Comparison of ENCODE assay signal across 20 mouse cellular contexts in the genomic region with DNA sequence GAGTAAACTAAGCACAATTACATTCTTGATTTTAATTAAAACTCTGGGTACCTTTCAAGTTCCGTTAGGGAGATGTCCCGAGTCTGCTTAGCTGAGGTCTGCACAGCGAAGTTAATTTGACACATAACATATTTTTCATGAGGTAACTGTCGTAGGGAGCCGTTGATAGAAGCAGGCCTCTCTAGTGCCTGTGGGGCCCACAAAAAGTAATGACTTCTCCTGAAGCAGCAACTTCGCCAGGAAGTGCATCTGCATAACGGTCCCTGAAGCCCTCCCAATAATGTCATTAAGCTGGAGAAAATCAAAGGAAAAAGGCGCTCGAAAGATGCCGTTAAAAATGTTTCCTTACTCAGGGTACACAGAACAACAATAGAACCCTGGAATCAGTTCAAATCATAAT.
DNase-seq lines count a peak whose midpoint lies in the region; ATAC-seq lines count a peak whose summit lies in the region.
"Had no signal": no experiment of that assay in that cellular context is flagged by ENCODE, and none has a peak within 500 bp of the region (broad histone marks: within the 10 kb centered on the region; RNA-seq: fewer than 3 reads in every experiment).

No protein-coding gene starts in this region.

- H3K4me2 ChIP-seq in hindbrain, embryonic 15.5 days, result no peak overlapping the region
- no peak overlapping the region for H3K4me2 ChIP-seq in hindbrain, embryonic 16.5 days (ENCODE audit: low read length)
- H3K4me2 ChIP-seq in limb, embryonic 13.5 days (replicated peaks), result no peak overlapping the region
- no peak overlapping the region for H3K4me2 ChIP-seq in neural tube, embryonic 14.5 days (ENCODE audit: low read depth, low read length)
- H3K4me2 ChIP-seq: embryonic facial prominence, embryonic 13.5 days; heart, embryonic 12.5 days; limb, embryonic 15.5 days had no signal

- WGBS in hindbrain, embryonic 15.5 days, result 32% methylated on average over 10 of the region's 10 CpGs
- 81% methylated on average over 10 of the region's 10 CpGs for WGBS in hindbrain, embryonic 10.5 days
- 33% methylated on average over 10 of the region's 10 CpGs for WGBS in hindbrain, embryonic 16.5 days
- 12% methylated on average over 10 of the region's 10 CpGs for WGBS in limb, embryonic 13.5 days
- WGBS in neural tube, embryonic 14.5 days, result 33% methylated on average over 10 of the region's 10 CpGs

- no peaks in the 10 kb centered on the region for H3K9me3 ChIP-seq in hindbrain, embryonic 15.5 days
- no peaks in the 10 kb centered on the region for H3K9me3 ChIP-seq in hindbrain, embryonic 10.5 days
- H3K9me3 ChIP-seq in hindbrain, embryonic 16.5 days (ENCODE audit: control insufficient read depth, low read length), result no peaks in the 10 kb centered on the region
- no peaks in the 10 kb centered on the region for H3K9me3 ChIP-seq in limb, embryonic 13.5 days
- no peaks in the 10 kb centered on the region for H3K9me3 ChIP-seq in neural tube, embryonic 14.5 days (ENCODE audit: control insufficient read depth, low read length)
- H3K9me3 ChIP-seq: embryonic facial prominence, embryonic 13.5 days; heart, embryonic 12.5 days; limb, embryonic 15.5 days had no signal

- no peak overlapping the region for H3K4me3 ChIP-seq in hindbrain, embryonic 15.5 days
- H3K4me3 ChIP-seq in hindbrain, embryonic 10.5 days, result no peak overlapping the region
- no peak overlapping the region for H3K4me3 ChIP-seq in hindbrain, embryonic 16.5 days (ENCODE audit: low read length)
- H3K4me3 ChIP-seq in limb, embryonic 13.5 days, result no peak overlapping the region
- no peak overlapping the region for H3K4me3 ChIP-seq in neural tube, embryonic 14.5 days (ENCODE audit: low read depth, low read length)
- H3K4me3 ChIP-seq: embryonic facial prominence, embryonic 13.5 days; gastrocnemius, adult 2 months; heart, embryonic 12.5 days; left cerebral cortex, adult 2 months; limb, embryonic 15.5 days had no signal

- H3K4me1 ChIP-seq in hindbrain, embryonic 15.5 days (replicated peaks), result peaks cover 9% of the 10 kb centered on the region
- no peaks in the 10 kb centered on the region for H3K4me1 ChIP-seq in hindbrain, embryonic 10.5 days (replicated peaks)
- peaks cover 10% of the 10 kb centered on the region for H3K4me1 ChIP-seq in hindbrain, embryonic 16.5 days (ENCODE audit: control insufficient read depth, insufficient read depth, low read depth, low read length)
- H3K4me1 ChIP-seq in limb, embryonic 13.5 days, result peaks cover 15% of the 10 kb centered on the region
- H3K4me1 ChIP-seq in neural tube, embryonic 14.5 days (ENCODE audit: control insufficient read depth, insufficient read depth, low read length), result no peaks in the 10 kb centered on the region
- H3K4me1 ChIP-seq: heart, embryonic 12.5 days; limb, embryonic 15.5 days had no signal

- peak; percentile 59; the same call in 1 of the 2 replicates for ATAC-seq in hindbrain, embryonic 15.5 days (ENCODE audit: low FRiP score, low read depth)
- ATAC-seq in hindbrain, embryonic 16.5 days, result peak; percentile 75
- 0 out of 2 replicates have a peak, but pooled peaks have one; percentile 32 for ATAC-seq in limb, embryonic 13.5 days (ENCODE audit: low FRiP score, low read depth)
- ATAC-seq in neural tube, embryonic 14.5 days (ENCODE audit: low read depth), result peak; percentile 85
- no peak for ATAC-seq in monocyte, adult 5-6 weeks (replicated peaks; ENCODE audit: insufficient number of reproducible peaks, low FRiP score, low TSS enrichment, poor library complexity, severe bottlenecking)
- no peak for ATAC-seq in megakaryocyte progenitor cell, adult 5-6 weeks (replicated peaks; ENCODE audit: poor library complexity)
- ATAC-seq: lung, postnatal 0 days had no signal

- H3K27me3 ChIP-seq in hindbrain, embryonic 15.5 days, result no peaks in the 10 kb centered on the region
- H3K27me3 ChIP-seq in hindbrain, embryonic 10.5 days (ENCODE audit: insufficient read depth, poor library complexity, severe bottlenecking), result no peaks in the 10 kb centered on the region
- H3K27me3 ChIP-seq in hindbrain, embryonic 16.5 days (replicated peaks; ENCODE audit: control insufficient read depth, insufficient read depth, low read length), result no peaks in the 10 kb centered on the region
- H3K27me3 ChIP-seq in limb, embryonic 13.5 days, result peaks cover 7% of the 10 kb centered on the region; the same call in 1 of the 2 replicates
- no peaks in the 10 kb centered on the region for H3K27me3 ChIP-seq in neural tube, embryonic 14.5 days (ENCODE audit: control insufficient read depth, insufficient read depth, low read length)
- H3K27me3 ChIP-seq: embryonic facial prominence, embryonic 13.5 days; heart, embryonic 12.5 days; limb, embryonic 15.5 days had no signal

- H3K36me3 ChIP-seq in hindbrain, embryonic 15.5 days, result no peaks in the 10 kb centered on the region
- H3K36me3 ChIP-seq in hindbrain, embryonic 10.5 days, result no peaks in the 10 kb centered on the region
- no peaks in the 10 kb centered on the region for H3K36me3 ChIP-seq in hindbrain, embryonic 16.5 days (ENCODE audit: control insufficient read depth, insufficient read depth, low read length)
- no peaks in the 10 kb centered on the region for H3K36me3 ChIP-seq in limb, embryonic 13.5 days
- H3K36me3 ChIP-seq in neural tube, embryonic 14.5 days (ENCODE audit: control insufficient read depth, insufficient read depth, low read length), result no peaks in the 10 kb centered on the region
- H3K36me3 ChIP-seq: embryonic facial prominence, embryonic 13.5 days; heart, embryonic 12.5 days; limb, embryonic 15.5 days had no signal

- no peak overlapping the region for H3K9ac ChIP-seq in hindbrain, embryonic 15.5 days
- H3K9ac ChIP-seq in hindbrain, embryonic 16.5 days (ENCODE audit: low read depth, low read length), result no peak overlapping the region
- no peak overlapping the region for H3K9ac ChIP-seq in limb, embryonic 13.5 days
- no peak overlapping the region for H3K9ac ChIP-seq in neural tube, embryonic 14.5 days (replicated peaks; ENCODE audit: low read depth, low read length)
- H3K9ac ChIP-seq: embryonic facial prominence, embryonic 13.5 days; forebrain, postnatal 0 days; heart, embryonic 12.5 days; limb, embryonic 15.5 days had no signal

- no peak for DNase-seq in hindbrain, embryonic 10.5 days (ENCODE audit: low spot score)
- DNase-seq: adrenal gland, adult 2 months; gastrocnemius, adult 2 months; heart, postnatal 14 days; kidney, adult 9 months; kidney, postnatal 25 days; layer of hippocampus, adult 9-11 months; right cerebral cortex, postnatal 4 days had no signal

- H3K27ac ChIP-seq in hindbrain, embryonic 15.5 days (replicated peaks), result peak overlapping the region; percentile 12; the same call in 1 of the 2 replicates
- H3K27ac ChIP-seq in hindbrain, embryonic 10.5 days, result no peak overlapping the region
- no peak overlapping the region for H3K27ac ChIP-seq in hindbrain, embryonic 16.5 days (ENCODE audit: low read depth, low read length)
- H3K27ac ChIP-seq in limb, embryonic 13.5 days, result no peak overlapping the region
- no peak overlapping the region for H3K27ac ChIP-seq in neural tube, embryonic 14.5 days (ENCODE audit: low read depth, low read length)
- H3K27ac ChIP-seq: embryonic facial prominence, embryonic 13.5 days; gastrocnemius, adult 2 months; left cerebral cortex, adult 2 months; limb, embryonic 15.5 days had no signal

Comparison
In these comparisons a context has a peak if more than half of its experiments do, and no peak if none do; other contexts are left out.
1. ATAC-seq: peak in hindbrain, embryonic 15.5 days (single experiment), hindbrain, embryonic 16.5 days (single experiment), limb, embryonic 13.5 days (single experiment) and neural tube, embryonic 14.5 days (single experiment); none in monocyte, adult 5-6 weeks (single experiment) and megakaryocyte progenitor cell, adult 5-6 weeks (single experiment).